In genomic region chr11:75281380-75282256, GRCm38 (mm10) we compare ENCODE assay signal across 8 mouse cellular contexts.
DNase-seq lines count a peak whose midpoint lies in the region; ATAC-seq and TF ChIP-seq lines count a peak whose summit lies in the region.

No protein-coding gene starts in this region.

- H3K9me3 ChIP-seq in forebrain, embryonic 12.5 days: no peaks in the 10 kb centered on the region
- no peaks in the 10 kb centered on the region for H3K9me3 ChIP-seq in limb, embryonic 10.5 days (replicated peaks)
- no peaks in the 10 kb centered on the region for H3K9me3 ChIP-seq in neural tube, embryonic 15.5 days (replicated peaks)

- peak; percentile 20 for TF ChIP-seq CTCF in layer of hippocampus, adult 2 months (conservative IDR thresholded peaks at IDR 0.05)

- ATAC-seq in forebrain, embryonic 12.5 days (ENCODE audit: low FRiP score): 0 out of 2 replicates have a peak, but pooled peaks have one; percentile 36
- ATAC-seq in neural tube, embryonic 15.5 days (ENCODE audit: low FRiP score): peak; percentile 65

- peak overlapping the region; percentile 37 for H3K4me2 ChIP-seq in forebrain, embryonic 12.5 days
- H3K4me2 ChIP-seq in neural tube, embryonic 15.5 days: peak overlapping the region; percentile 54

- H3K27ac ChIP-seq in layer of hippocampus, adult 2 months: peak overlapping the region; percentile 56
- H3K27ac ChIP-seq in forebrain, embryonic 12.5 days: no peak overlapping the region
- H3K27ac ChIP-seq in limb, embryonic 10.5 days: peak overlapping the region; percentile 50; the same call in 1 of the 2 replicates
- peak overlapping the region; percentile 68 for H3K27ac ChIP-seq in neural tube, embryonic 15.5 days (replicated peaks)

- H3K4me3 ChIP-seq in layer of hippocampus, adult 2 months: peak overlapping the region; percentile 20; the same call in 1 of the 2 replicates
- H3K4me3 ChIP-seq in forebrain, embryonic 12.5 days (replicated peaks): peak overlapping the region; percentile 18
- peak overlapping the region; percentile 37 for H3K4me3 ChIP-seq in limb, embryonic 10.5 days
- H3K4me3 ChIP-seq in neural tube, embryonic 15.5 days (replicated peaks): peak overlapping the region; percentile 14; the same call in 1 of the 2 replicates

- peaks cover 49% of the 10 kb centered on the region for H3K4me1 ChIP-seq in forebrain, embryonic 12.5 days
- H3K4me1 ChIP-seq in limb, embryonic 10.5 days: peaks cover 52% of the 10 kb centered on the region
- peaks cover 49% of the 10 kb centered on the region for H3K4me1 ChIP-seq in neural tube, embryonic 15.5 days

- H3K9ac ChIP-seq in forebrain, embryonic 12.5 days: peak overlapping the region; percentile 4; the same call in 1 of the 2 replicates
- H3K9ac ChIP-seq in neural tube, embryonic 15.5 days (replicated peaks): peak overlapping the region; percentile 26

- DNase-seq in layer of hippocampus, adult 2 months (ENCODE audit: low spot score in 2 of 2): no peak
- DNase-seq in layer of hippocampus, postnatal 25 days (ENCODE audit: extremely low spot score in 1 of 2, low spot score in 1 of 2): no peak
- DNase-seq in limb, embryonic 10.5 days (ENCODE audit: low spot score): no peak
- no peak for DNase-seq in embryo, embryonic 10 days (ENCODE audit: low spot score)
- no peak for DNase-seq in urinary bladder, postnatal 36 days (ENCODE audit: low spot score in 2 of 2)
- no peak for DNase-seq in lung, postnatal 10 days

- H3K27me3 ChIP-seq in forebrain, embryonic 12.5 days: peaks cover 47% of the 10 kb centered on the region
- peaks cover 52% of the 10 kb centered on the region for H3K27me3 ChIP-seq in limb, embryonic 10.5 days (ENCODE audit: low read depth, poor library complexity, severe bottlenecking)
- peaks cover 6% of the 10 kb centered on the region; the same call in 1 of the 2 replicates for H3K27me3 ChIP-seq in neural tube, embryonic 15.5 days (replicated peaks)

- no peaks in the 10 kb centered on the region for H3K36me3 ChIP-seq in forebrain, embryonic 12.5 days (replicated peaks)
- H3K36me3 ChIP-seq in limb, embryonic 10.5 days: no peaks in the 10 kb centered on the region
- H3K36me3 ChIP-seq in neural tube, embryonic 15.5 days: no peaks in the 10 kb centered on the region

- WGBS in forebrain, embryonic 12.5 days: 5% methylated on average over 29 of the region's 29 CpGs
- 6% methylated on average over 29 of the region's 29 CpGs for WGBS in limb, embryonic 10.5 days
- WGBS in neural tube, embryonic 15.5 days: 6% methylated on average over 29 of the region's 29 CpGs
